Mouse (Mus musculus): ENCODE results near the gene Dnajb9.
A peak's percentile ranks its signal among the peaks of the same experiment; 100 is the strongest.
"Not testable (repeated sequence)": the region's sequence is repeated elsewhere in the genome, so short reads cannot be mapped to it uniquely, and the experiment has no call there.

Gene Dnajb9

GRCm38 (mm10) chr12:44209824-44210752 lies at the start of gene Dnajb9:
Dnajb9 (minus strand) TSS chr12:44210326.
- DNase-seq (ENCODE audit: low read depth), result peak; percentile 99

GRCm38 (mm10) chr12:44248309-44248977 lies 38.3 kb upstream of the Dnajb9 start:
- no peak for DNase-seq (ENCODE audit: low read depth)

GRCm38 (mm10) chr12:44245739-44246138 lies 35.6 kb upstream of the Dnajb9 start:
- no peak for DNase-seq (ENCODE audit: low read depth)

GRCm38 (mm10) chr12:44242407-44242806 lies 32.3 kb upstream of the Dnajb9 start:
- no peak for DNase-seq (ENCODE audit: low read depth)

- no peak for DNase-seq (ENCODE audit: low read depth)
Observed at GRCm38 (mm10) chr12:44241090-44241489, 31.0 kb upstream of the Dnajb9 start.

- no peak for DNase-seq (ENCODE audit: low read depth)
Observed at GRCm38 (mm10) chr12:44224650-44225049, 14.5 kb upstream of the Dnajb9 start.

- no peak for DNase-seq (ENCODE audit: low read depth)
Observed at GRCm38 (mm10) chr12:44223044-44223443, 12.9 kb upstream of the Dnajb9 start.

- no peak for DNase-seq (ENCODE audit: low read depth)
Observed at GRCm38 (mm10) chr12:44221651-44222356, 11.7 kb upstream of the Dnajb9 start.

- DNase-seq (ENCODE audit: low read depth), result not testable (repeated sequence)
Observed at GRCm38 (mm10) chr12:44221070-44221469, 10.9 kb upstream of the Dnajb9 start, which contains the start of gene Pnpla8. Pnpla8 (plus strand) TSS chr12:44221370.

- DNase-seq (ENCODE audit: low read depth), result no peak
Observed at GRCm38 (mm10) chr12:44211555-44211954, 1.4 kb upstream of the Dnajb9 start.

GRCm38 (mm10) chr12:44209141-44209823 lies 844 bp downstream of the Dnajb9 start:
- peak; percentile 79 for DNase-seq (ENCODE audit: low read depth)

- DNase-seq (ENCODE audit: low read depth), result no peak
Observed at GRCm38 (mm10) chr12:44197873-44198525, 12.1 kb downstream of the Dnajb9 start.

GRCm38 (mm10) chr12:44181081-44181982 lies 28.8 kb downstream of the Dnajb9 start:
- DNase-seq (ENCODE audit: low read depth), result peak; percentile 75

- no peak for DNase-seq (ENCODE audit: low read depth)
Observed at GRCm38 (mm10) chr12:44177038-44177355, 33.1 kb downstream of the Dnajb9 start.

GRCm38 (mm10) chr12:44176331-44177037 lies 33.6 kb downstream of the Dnajb9 start:
- no peak for DNase-seq (ENCODE audit: low read depth)

GRCm38 (mm10) chr12:44166949-44167348 lies 43.2 kb downstream of the Dnajb9 start:
- DNase-seq (ENCODE audit: low read depth), result peak; percentile 81

GRCm38 (mm10) chr12:44159349-44159748 lies 50.8 kb downstream of the Dnajb9 start:
- no peak for DNase-seq (ENCODE audit: low read depth)

Data from NIH3T3 (cell line).